Mouse (Mus musculus) small intestine, adult 2 months (tissue): ENCODE measurements at regions not wholly inside any gene's neighbourhood (a gene's known extent, or its start where the extent isn't known, plus 50 kb on each side); places are given as distances from the start of the nearest gene placed in this dataset.

Source experiments
- CTCF ChIP-seq: fragments of 200-500 bp; IDR thresholded peaks from 2 replicates; pipeline ENCODE4 v1.5.1; 2012; ENCODE audit warnings: low read depth, mild to moderate bottlenecking, control low read depth, inconsistent platforms, low read length, moderate library complexity, mixed read lengths; ENCODE audit not compliant: insufficient replicate concordance, insufficient read length; ENCODE audit errors: extremely low read depth
- POLR2A ChIP-seq: fragments of 200-500 bp; IDR thresholded peaks from 2 replicates; pipeline ENCODE4 v1.6.1; 2012; ENCODE audit warnings: low read depth, mild to moderate bottlenecking, control low read depth, inconsistent platforms, low read length, moderate library complexity

DNA sequence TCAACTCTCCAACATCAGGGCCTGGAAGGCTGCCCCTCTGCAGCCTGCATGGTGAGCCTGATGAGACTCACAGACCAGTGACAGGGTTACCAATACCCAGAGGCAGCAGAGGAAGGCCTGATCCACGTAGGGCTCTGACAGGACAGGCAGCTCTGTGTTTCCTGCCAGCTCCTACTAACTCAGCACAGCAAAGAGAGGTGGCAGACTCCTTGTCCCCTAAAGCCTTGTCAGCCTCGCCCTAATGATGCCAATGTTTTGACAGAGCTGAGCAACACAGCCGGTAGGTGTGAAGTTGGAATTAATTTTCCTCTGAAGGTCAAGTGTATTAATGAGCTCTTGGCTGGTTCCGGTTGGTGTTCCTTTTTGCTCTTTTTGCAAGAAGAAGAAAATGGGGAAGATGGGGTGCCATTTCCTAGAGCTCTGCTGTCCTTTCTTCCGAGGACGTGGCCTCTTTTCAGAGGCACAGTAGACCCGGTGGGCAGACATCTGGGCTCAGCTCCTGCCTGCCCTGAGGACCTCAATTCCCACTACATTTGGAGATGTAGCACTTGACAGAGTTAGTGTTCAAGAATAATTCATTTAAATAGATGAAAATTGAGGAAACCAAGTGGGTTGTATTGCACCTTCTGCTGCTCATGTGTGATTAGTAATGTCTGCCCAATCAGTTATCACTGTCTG lies 395.5 kb upstream of the Tbx3 start:
- TF ChIP-seq CTCF: no peak
- TF ChIP-seq POLR2A: no peak
